Mouse (Mus musculus): ENCODE measurements around the gene Kif24.

Gene Kif24

GRCm38 (mm10) chr4:41348584-41349198 is 116.0 kb downstream of the Kif24 start, which contains the start of gene Ubap1:
Gene Ubap1 (plus strand): TSS chr4:41348996.
- DNase-seq (ENCODE audit: low spot score) = peak; percentile 98

- DNase-seq (ENCODE audit: low spot score) = no peak
Observed at GRCm38 (mm10) chr4:41347839-41348238, 116.8 kb downstream of the Kif24 start.

GRCm38 (mm10) chr4:41346011-41346410 is 118.7 kb downstream of the Kif24 start:
- no peak for DNase-seq (ENCODE audit: low spot score)

GRCm38 (mm10) chr4:41340912-41341550 is 123.7 kb downstream of the Kif24 start:
- no peak for DNase-seq (ENCODE audit: low spot score)
